Mouse (Mus musculus) cortical plate, adult 2 months (tissue): ENCODE data around the gene Pak6.

Experiments used
- CTCF ChIP-seq: fragments of 200-500 bp; IDR thresholded peaks from 2 replicates; pipeline ENCODE4 v1.5.1; 2011; ENCODE audit warnings: mild to moderate bottlenecking, control low read depth, low read length; ENCODE audit not compliant: insufficient read depth; ENCODE audit errors: extremely low read depth
- POLR2A ChIP-seq: fragments of 200-500 bp; IDR thresholded peaks from 2 replicates; pipeline ENCODE4 v1.6.1; 2011; ENCODE audit warnings: mild to moderate bottlenecking, low read length, control low read depth; ENCODE audit not compliant: insufficient read depth; ENCODE audit errors: extremely low read depth

DNA sequence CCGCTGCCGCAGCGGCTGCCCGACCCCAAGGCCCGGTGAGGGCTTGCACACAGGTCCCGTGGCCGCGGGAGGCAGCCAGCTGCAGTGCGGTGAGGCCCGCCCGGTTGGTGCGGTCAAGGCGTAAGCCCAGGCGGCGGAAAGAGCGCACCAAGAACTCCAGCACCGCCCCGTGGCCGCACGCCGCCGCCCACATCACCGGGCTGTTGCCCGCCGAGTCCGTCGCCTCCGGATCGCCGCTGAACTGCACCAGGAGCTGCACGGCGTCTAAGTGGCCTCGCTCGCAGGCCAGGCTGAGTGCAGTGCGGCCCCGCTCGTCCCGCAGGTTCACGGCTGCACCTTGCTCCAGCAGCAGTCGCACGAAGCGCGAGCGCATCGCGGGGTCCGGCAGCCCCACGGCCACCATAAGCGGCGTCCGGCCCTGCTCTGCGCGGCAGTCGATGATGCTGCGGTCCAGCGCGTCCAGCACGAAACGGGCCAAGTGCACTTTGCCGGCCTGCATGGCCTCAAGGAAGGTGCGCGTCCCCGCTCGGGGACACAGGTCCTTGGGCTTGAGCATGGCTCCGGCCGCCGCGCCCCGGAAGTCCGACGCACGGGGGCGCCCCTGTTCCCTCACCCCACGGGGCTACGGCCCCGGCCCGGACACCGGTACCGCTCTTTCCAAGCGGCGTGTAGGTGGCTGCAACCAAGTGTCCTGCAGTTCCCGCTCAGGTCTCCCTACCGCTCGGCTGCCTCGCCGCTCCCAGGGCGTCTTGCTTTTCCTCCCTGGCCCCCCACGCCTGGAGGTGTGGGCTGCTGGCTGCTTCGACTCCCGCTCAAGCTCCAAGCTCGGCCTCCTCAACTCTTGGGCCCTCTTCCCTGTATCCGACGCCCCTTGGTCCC lies 40.0 kb downstream of the Pak6 start:
- TF ChIP-seq CTCF: no peak
- no peak for TF ChIP-seq POLR2A
